Mouse (Mus musculus) left cerebral cortex, adult 8-10 months (tissue): ENCODE measurements at regions not wholly inside any gene's neighbourhood (a gene's known extent, or its start where the extent isn't known, plus 50 kb on each side); places are given as distances from the start of the nearest gene placed in this dataset.

Source experiments
- DNase-seq, 2 experiments: peaks; one replicate each; pipeline ENCODE4 v3.0.0; 2022; ENCODE audit warnings: low spot score in 2 of 2

GRCm38 (mm10) chr8:12135392-12136177 is 143.0 kb upstream of the A230072I06Rik start:
- peak in 1 of 2 experiments; percentile 27 for DNase-seq

- no peak for DNase-seq
Observed at GRCm38 (mm10) chr8:12136178-12136455, 142.5 kb upstream of the A230072I06Rik start.

- DNase-seq = no peak
Observed at GRCm38 (mm10) chr8:12137496-12137895, 141.1 kb upstream of the A230072I06Rik start.

GRCm38 (mm10) chr8:12137913-12138312 is 140.7 kb upstream of the A230072I06Rik start:
- DNase-seq = no peak

- DNase-seq = no peak
Observed at GRCm38 (mm10) chr8:12151679-12152078, 126.9 kb upstream of the A230072I06Rik start.

GRCm38 (mm10) chr8:12152825-12153224 is 125.8 kb upstream of the A230072I06Rik start:
- no peak for DNase-seq

GRCm38 (mm10) chr8:12156893-12157292 is 121.7 kb upstream of the A230072I06Rik start:
- no peak for DNase-seq

- DNase-seq = no peak
Observed at GRCm38 (mm10) chr8:12158188-12158587, 120.4 kb upstream of the A230072I06Rik start.

GRCm38 (mm10) chr8:12162921-12163705 is 115.5 kb upstream of the A230072I06Rik start:
- DNase-seq = no peak

- DNase-seq = peak in 1 of 2 experiments; percentile 11
Observed at GRCm38 (mm10) chr8:12165487-12166152, 113.0 kb upstream of the A230072I06Rik start.

GRCm38 (mm10) chr8:12171788-12172187 is 106.8 kb upstream of the A230072I06Rik start:
- DNase-seq = no peak

- no peak for DNase-seq
Observed at GRCm38 (mm10) chr8:12175496-12175895, 103.1 kb upstream of the A230072I06Rik start.

- no peak for DNase-seq
Observed at GRCm38 (mm10) chr8:12184666-12185065, 94.0 kb upstream of the A230072I06Rik start.

GRCm38 (mm10) chr8:12187366-12187765 is 91.3 kb upstream of the A230072I06Rik start:
- DNase-seq = no peak

- no peak for DNase-seq
Observed at GRCm38 (mm10) chr8:12188451-12188850, 90.2 kb upstream of the A230072I06Rik start.

GRCm38 (mm10) chr8:12188960-12189359 is 89.7 kb upstream of the A230072I06Rik start:
- DNase-seq = no peak

- no peak for DNase-seq
Observed at GRCm38 (mm10) chr8:12192006-12192405, 86.6 kb upstream of the A230072I06Rik start.

- DNase-seq = no peak
Observed at GRCm38 (mm10) chr8:12205909-12206308, 72.7 kb upstream of the A230072I06Rik start.

GRCm38 (mm10) chr8:12207412-12207811 is 71.2 kb upstream of the A230072I06Rik start:
- no peak for DNase-seq

GRCm38 (mm10) chr8:12213774-12214173 is 64.8 kb upstream of the A230072I06Rik start:
- no peak for DNase-seq

GRCm38 (mm10) chr8:12214205-12215019 is 64.2 kb upstream of the A230072I06Rik start:
- no peak for DNase-seq
